Mouse (Mus musculus): Measurements from ENCODE around the gene Krtcap2.

The Krtcap2 gene

DNA sequence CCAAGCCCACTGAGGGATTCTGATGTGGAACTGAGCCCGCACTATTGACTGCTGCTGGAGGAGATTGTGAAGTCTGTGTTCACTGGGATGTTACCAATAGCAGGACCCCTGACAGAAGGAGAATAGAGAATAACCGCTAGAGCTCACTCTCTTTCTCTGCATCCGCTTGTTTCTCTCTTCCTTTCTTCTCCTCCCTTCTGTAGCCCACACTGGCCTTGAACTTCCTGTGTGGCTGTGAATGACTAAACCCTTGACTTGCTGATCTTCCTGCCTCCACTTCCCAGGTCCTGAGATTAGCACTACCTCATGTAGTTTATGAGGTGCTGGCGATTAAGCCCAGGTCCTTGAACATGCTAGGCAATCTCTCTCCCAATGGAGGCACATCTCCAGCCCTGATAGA, 1.7 kb downstream of the Krtcap2 start:
- DNase-seq (ENCODE audit: low read depth): no peak

GRCm38 (mm10) chr3:89250435-89251040, 4.8 kb downstream of the Krtcap2 start:
- peak; percentile 84 for DNase-seq (ENCODE audit: low read depth)

DNA sequence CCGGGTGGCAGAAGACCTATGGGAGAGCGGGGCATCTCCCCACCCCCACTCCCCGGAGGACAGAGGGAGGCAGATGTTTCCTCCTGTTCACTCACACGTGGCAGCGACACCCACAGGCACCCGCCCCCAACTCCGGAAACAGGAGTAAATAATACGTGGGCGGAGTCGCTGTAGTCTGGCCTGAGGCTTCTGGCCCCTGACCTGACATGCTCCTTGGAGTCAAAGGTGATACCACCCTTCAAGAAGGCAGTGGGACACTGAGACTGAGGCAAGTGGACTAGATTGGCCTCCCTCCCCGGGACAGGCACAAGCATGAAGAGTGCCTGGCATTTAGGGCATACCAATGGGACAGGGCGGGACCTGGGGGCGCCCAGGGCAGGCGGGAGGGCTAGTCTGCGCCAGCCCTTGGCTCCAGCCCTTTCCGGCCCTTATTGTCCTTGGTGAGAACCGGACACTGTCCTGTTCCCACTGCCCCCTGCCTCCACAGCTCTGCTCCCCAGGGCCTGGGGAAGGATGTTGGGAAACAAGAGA, 5.7 kb downstream of the Krtcap2 start:
- DNase-seq (ENCODE audit: low read depth): peak; percentile 64

GRCm38 (mm10) chr3:89254994-89255393, 9.2 kb downstream of the Krtcap2 start:
- DNase-seq (ENCODE audit: low read depth): no peak

GRCm38 (mm10) chr3:89256177-89256576, 10.4 kb downstream of the Krtcap2 start:
- DNase-seq (ENCODE audit: low read depth): no peak

- DNase-seq (ENCODE audit: low read depth): no peak
Observed at GRCm38 (mm10) chr3:89259076-89259475, 13.3 kb downstream of the Krtcap2 start, which contains the start of gene Dpm3. Dpm3 (plus strand) TSS chr3:89259358.

DNA sequence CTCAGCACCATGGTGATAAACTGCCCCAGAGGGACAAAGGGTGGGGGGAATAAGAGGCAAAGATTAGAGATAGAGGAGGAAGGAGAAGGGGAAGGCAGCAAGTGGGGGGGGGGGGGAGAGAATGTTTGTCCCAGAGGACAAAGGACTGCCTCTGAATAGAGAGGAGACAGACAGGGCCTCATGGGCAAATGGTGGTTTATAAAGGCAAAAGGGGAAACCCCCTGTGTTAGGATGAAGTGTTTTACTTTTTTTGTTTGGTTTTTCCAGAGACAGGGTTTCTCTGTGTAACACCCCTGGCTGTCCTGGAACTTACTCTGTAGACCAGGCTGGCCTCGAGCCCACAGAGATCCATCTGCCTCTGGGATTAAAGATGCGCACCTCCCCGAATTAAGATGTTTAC, 14.4 kb downstream of the Krtcap2 start:
- no peak for DNase-seq (ENCODE audit: low read depth)

DNA sequence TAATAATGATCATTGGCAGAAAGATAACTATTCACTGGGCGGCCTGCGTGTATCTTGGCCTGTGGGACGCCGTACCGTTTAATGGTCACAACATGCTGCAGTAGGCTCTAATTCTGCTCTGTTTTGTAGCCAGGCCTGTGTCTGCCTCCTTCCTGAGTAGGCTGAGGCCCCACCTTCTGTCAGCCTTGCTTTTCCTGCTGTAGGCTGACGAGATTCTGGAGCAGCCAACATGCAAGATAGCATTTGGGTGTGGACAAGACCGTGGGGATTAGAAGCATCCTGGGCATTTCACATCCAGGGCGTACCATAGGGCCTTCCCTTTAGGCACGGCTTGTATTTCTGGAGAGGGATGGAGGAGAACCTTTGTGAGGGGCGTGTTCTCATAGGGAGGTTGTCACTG, 16.7 kb downstream of the Krtcap2 start:
- no peak for DNase-seq (ENCODE audit: low read depth)

- peak; percentile 83 for DNase-seq (ENCODE audit: low read depth)
Observed at GRCm38 (mm10) chr3:89266439-89266893, 20.7 kb downstream of the Krtcap2 start.

DNA sequence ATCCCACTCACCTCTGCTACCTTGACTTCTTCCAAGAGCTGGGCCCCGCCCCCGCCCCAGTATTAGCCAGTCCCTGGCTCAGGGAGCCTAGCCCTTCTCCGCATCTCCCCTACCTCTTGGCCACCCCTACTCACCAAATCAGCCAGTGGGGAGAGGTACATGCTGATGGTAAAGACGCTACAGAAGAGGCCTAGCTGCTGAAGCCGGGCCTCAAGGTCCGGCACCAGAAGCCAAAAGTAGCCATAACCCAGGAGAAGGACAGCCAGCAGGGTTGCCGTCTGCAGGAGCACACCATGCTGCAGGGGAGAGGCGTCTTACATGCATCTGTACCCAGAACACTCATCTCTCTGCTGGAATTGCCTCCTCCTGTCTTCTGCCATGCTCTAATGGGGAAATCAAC, 23.1 kb downstream of the Krtcap2 start:
- no peak for DNase-seq (ENCODE audit: low read depth)

DNA sequence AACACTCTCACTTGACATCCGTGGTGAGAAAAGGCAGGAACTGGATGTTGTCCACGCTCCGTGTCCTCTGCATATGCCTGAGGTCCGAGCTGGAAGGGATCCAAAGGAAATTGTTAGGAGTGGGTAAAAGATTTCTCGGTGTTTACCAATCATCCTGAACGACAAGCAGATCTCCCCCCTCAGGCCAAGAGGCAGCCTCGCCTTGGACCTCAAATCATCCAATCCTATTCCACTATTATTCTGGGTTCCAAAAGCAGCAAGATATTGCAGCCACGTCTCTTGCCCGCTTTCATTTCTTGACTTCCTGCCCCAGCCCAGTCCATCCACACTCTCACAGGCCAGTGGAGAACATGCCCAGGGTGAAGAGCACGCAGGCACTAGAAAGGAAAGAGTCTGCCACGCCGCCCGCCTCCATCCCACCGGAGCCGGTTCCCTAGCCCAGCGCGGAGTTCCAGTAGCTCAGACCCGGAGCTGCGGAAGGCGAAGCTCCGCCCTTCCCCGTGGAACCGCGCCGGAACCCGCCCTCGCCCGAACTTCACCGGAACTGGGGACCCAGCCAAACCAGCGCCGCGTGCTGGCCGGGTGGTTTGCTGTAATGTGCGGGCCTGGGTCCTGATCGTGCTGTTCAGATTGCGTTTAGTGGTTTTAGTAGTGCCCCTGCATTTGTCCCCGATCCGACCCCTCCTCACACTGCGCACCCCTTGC, 24.4 kb downstream of the Krtcap2 start, which contains the start of gene Slc50a1:
Slc50a1 (minus strand) TSS at position 520 of the 705 bp plus-strand sequence.
- DNase-seq (ENCODE audit: low read depth): peak; percentile 79

DNA sequence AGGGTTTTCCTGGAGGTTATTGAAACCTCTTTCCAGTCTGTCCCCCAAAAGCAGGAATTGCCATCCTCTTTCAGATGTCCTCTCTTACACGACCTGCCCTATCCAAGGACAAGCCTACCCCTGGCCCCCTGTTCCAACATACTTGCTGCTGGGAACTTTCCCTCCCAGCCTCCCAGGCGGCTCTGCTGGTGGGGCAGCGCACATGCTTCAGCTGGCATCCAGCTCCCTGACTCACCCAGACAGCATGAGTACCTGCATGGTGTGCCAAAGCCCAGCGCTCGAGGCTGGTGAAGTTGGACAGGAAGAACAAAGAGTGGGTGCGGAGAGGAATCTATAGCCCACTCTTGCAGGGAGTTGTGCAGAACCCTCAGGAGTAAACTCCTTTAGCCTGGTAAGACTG, 25.1 kb downstream of the Krtcap2 start:
- no peak for DNase-seq (ENCODE audit: low read depth)

GRCm38 (mm10) chr3:89271760-89272159, 26.0 kb downstream of the Krtcap2 start:
- no peak for DNase-seq (ENCODE audit: low read depth)

GRCm38 (mm10) chr3:89276061-89276460, 30.3 kb downstream of the Krtcap2 start:
- no peak for DNase-seq (ENCODE audit: low read depth)

DNA sequence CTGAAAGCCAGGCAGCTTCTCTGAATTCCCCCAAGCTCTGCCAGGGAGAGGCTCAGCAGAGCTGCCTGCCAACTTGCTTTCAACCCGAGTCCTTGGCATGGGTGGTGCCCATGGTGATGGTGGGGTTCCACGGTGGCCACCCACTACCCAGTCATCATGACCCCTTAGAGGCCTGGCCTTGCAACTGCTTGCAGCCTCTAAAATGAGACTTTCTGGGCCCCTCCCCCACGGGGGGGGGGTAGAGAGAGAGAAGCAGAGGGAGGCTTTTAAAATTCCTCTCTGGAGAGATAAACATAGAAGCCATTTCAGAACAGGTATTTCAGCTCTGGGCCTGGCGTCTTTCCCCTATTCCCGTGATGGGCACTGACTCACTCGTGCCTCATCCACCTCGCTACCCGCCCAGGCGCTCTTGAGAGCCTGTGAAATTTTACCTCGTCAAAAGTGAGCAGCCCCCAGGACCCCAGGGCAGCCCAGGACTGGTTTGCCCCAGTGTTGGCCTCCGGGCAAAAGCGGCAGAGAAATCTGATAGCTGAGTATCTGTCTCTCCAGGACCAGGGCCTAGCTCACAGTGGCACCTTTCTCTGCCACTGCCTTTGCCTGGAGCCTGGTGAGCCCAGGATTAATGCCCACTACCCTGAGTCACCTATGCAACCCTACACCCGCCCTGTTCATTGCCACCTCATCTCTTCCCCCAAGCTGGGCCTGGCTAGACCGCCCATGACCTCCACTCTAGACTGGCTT, 31.7 kb downstream of the Krtcap2 start:
- DNase-seq (ENCODE audit: low read depth): no peak

- no peak for DNase-seq (ENCODE audit: low read depth)
Observed at GRCm38 (mm10) chr3:89278107-89278506, 32.3 kb downstream of the Krtcap2 start.

- no peak for DNase-seq (ENCODE audit: low read depth)
Observed at GRCm38 (mm10) chr3:89278643-89279042, 32.9 kb downstream of the Krtcap2 start.

GRCm38 (mm10) chr3:89279153-89279890, 33.6 kb downstream of the Krtcap2 start:
- DNase-seq (ENCODE audit: low read depth): peak; percentile 58

DNA sequence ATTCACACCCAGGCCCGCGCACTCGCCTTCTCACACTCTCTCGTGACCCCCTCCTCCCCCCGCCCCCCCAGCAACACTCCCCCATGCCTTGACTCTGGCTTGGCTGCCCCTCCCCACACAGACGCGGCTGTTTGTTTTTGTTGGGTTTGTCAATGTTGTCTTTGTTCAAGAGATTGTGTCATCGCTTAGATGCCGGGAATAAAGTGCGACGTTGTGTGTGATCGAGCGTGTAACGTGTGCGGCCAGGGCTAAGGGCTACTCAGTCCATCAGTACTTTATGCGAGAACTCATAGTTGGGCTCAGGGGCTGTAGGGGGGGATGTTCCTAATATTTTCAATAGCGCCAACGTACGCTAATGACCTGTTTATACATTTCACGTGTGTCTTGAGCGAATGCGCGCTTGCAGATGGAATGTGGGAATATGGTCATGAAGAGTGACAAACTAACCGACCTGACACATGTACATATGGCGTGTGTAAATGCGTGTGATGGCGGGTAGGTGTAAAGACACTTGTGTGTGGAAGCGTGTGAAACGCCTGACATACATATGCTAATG, 34.4 kb downstream of the Krtcap2 start:
- DNase-seq (ENCODE audit: low read depth): peak; percentile 46

DNA sequence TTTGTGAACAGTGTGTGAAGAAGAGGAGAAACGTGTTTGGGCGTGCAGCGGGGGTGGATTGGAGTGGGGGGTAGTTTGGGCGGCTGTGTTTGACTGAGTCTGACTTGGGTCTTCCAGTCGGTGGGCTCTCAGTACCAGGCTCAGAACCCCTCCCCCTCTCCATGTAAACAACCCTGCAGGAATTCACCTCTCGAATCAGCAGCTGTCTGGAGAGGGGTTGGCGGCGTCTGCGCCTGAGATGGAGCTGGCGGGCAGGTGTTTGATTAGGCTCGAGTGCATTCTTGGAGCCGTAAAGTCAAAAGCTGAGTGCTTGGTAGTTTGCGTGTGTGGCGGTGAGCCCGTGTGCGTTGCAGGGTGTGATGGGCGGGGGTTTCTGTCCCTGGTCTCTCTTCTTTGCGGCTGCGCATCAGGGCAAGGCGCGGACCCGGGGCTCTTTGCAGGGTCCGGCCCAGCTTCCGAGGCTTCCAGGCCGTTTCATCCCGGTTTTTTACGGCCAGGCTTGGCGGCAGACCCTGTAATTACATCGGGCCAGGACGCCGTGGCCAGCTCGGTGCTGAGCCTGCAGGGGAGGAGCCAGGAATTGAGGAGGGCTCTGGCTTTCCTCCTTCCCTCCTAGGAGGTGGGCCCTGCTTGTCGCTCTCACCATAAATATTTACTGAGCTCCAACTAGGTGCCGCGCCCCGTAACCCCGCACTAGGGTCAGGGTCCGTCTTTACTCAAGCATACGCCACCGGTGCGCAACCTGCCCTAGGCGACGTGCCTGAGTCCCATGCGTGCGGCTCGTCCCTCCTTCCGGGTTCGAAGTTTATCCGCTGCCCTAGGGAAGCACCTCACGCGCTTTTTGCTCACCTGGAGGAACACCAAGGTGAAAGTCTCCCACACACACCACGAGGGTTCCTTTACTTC, 35.1 kb downstream of the Krtcap2 start, which contains the start of gene Efna1:
Efna1 (minus strand) TSS at position 537 of the 906 bp plus-strand sequence.
- DNase-seq (ENCODE audit: low read depth): peak; percentile 53
